Mouse (Mus musculus) erythroblast, embryonic 14.5 days (primary cell): ENCODE data around the gene Guca1a.

Experiments
- GATA1 ChIP-seq: IDR thresholded peaks from 2 replicates; pipeline ENCODE4 v1.6.1; 2012; ENCODE audit warnings: low read length, inconsistent platforms, mixed read lengths
- TAL1 ChIP-seq: IDR thresholded peaks from 3 replicates; pipeline ENCODE4 v1.6.1; 2012; ENCODE audit warnings: low read length, inconsistent platforms, mixed read lengths

DNA sequence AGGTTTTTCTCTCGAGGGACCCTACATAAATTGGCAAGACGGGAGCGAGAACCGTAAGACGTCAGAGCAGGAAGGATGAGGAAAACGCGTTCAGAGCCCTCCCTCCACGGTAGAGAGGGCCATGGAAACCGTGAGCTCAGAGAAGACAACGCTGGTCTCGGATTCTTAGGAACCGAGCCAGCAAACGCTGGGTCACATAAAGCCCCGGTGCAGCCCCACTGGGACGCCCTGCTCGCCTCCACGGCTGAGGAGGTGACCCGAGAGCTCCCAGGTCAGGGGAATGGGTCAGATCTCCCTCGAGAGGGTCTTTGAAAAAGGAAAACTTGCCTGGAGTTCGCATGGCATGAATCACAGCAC is 31.3 kb downstream of the Guca1a start:
- TF ChIP-seq GATA1, result no peak
- no peak for TF ChIP-seq TAL1
